Mouse (Mus musculus): Measurements from ENCODE around the gene 9130019O22Rik. TPM values are rescaled to one million over a fixed set of nuclear protein-coding genes. Genes with fewer than 3 reads are reported as not detected.
"Not testable (repeated sequence)": the region's sequence is repeated elsewhere in the genome, so short reads cannot be mapped to it uniquely, and the experiment has no call there.

The 9130019O22Rik gene
- total and polyA plus RNA-seq, 3 experiments, result 1.2 to 10.2 (median 5.0) TPM

DNA sequence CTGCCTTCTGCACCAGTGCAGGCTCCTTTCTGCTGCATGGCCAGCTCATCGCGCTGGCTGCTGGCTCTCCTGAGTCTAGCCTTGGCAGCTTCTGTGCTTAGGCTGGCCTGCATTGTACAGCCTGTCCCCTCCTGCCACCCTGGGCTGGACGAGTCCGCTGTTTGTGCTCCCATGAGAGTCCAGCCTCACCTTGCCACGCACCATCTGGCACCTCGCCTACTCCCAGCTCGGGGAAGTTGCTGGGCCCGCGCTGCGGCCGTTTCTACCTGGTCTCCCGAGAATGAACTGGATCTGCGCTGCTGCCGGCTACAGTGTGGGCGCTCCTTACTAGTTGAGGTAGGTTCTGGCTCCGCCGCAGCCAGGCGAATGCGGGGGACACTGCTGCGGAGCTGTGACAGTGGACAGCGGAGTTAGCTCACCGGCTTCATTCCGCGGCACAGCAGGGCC, 23.5 kb downstream of the 9130019O22Rik start:
- H3K4me3 ChIP-seq (ENCODE audit: low read depth, low read length), result no peak overlapping the region; the same call in 1 of the 2 replicates
- H3K9me3 ChIP-seq (replicated peaks), result no peaks in the 10 kb centered on the region
- peaks cover 19% of the 10 kb centered on the region for H3K4me1 ChIP-seq (ENCODE audit: insufficient read depth, low read depth, low read length)
- no peaks in the 10 kb centered on the region for H3K36me3 ChIP-seq (replicated peaks)
- ATAC-seq (ENCODE audit: extremely low read depth, insufficient number of reproducible peaks, low FRiP score, poor library complexity, severe bottlenecking) (no peak), DNase-seq (ENCODE audit: low spot score) (no peak)
- no peak for TF ChIP-seq POLR2AphosphoS5 (IDR thresholded peaks at IDR 0.05; ENCODE audit: insufficient replicate concordance, low read depth, low read length)
- no peak for TF ChIP-seq GATA1 (IDR thresholded peaks at IDR 0.05; ENCODE audit: borderline replicate concordance, low read length)
- no peak for TF ChIP-seq GATA2 (IDR thresholded peaks at IDR 0.05; ENCODE audit: borderline replicate concordance, low read depth, low read length)
- TF ChIP-seq CTCF (IDR thresholded peaks at IDR 0.05; ENCODE audit: low read depth, low read length), result no peak
- TF ChIP-seq TAL1 (conservative IDR thresholded peaks at IDR 0.05; ENCODE audit: low read depth, low read length), result no peak
- peaks cover 32% of the 10 kb centered on the region for H3K27me3 ChIP-seq (ENCODE audit: insufficient read depth, low read length)

DNA sequence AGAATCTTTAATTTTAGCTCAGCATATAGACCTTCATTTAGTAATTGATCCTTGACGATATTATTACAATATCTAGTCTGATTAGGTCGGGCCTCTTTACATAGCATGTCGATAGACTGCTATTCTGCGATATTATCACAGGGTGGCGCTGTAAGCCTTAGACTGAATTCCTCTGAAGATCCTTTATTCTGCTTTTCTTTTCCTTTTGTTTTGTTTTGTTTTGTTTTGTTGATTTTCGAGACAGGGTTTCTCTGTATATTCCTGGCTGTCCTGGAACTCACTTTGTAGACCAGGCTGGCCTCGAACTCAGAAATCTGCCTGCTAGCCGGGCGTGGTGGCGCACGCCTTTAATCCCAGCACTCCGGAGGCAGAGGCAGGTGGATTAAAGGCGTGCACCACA, 24.5 kb downstream of the 9130019O22Rik start:
- Histone ChIP-seq H3K27me3 (ENCODE audit: insufficient read depth, low read length) (peaks cover 34% of the 10 kb centered on the region), H3K4me1 (ENCODE audit: insufficient read depth, low read depth, low read length) (peaks cover 19% of the 10 kb centered on the region)
- H3K9me3 ChIP-seq (replicated peaks); H3K4me3 ChIP-seq (ENCODE audit: low read depth, low read length); ATAC-seq (ENCODE audit: extremely low read depth, insufficient number of reproducible peaks, low FRiP score, poor library complexity, severe bottlenecking); H3K36me3 ChIP-seq (replicated peaks): not testable (repeated sequence)
- TF ChIP-seq CTCF (IDR thresholded peaks at IDR 0.05; ENCODE audit: low read depth, low read length), result peak; percentile 53
- peak; percentile 60 for DNase-seq (ENCODE audit: low spot score)

DNA sequence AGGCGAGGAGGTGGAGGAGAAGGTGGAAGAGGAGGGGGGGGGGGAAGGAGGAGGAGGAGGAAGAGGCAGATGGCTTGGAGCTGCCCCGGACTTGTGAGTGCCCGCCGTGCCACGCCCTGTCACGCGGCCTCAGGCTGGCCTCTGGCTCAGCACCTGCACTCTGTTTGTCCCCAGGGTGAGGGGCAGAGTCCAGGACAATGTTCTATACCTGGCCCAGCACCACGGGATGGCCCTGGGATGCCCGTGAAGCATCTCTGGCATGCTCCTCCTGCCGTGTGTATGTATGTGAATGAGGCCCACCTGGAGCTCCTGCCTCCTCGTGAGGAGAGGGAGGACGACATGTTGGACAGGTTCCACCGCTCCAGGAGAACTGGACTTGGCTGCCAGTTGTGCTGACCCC, 25.5 kb downstream of the 9130019O22Rik start:
- Histone ChIP-seq H3K27me3 (ENCODE audit: insufficient read depth, low read length) (peaks cover 34% of the 10 kb centered on the region), H3K4me1 (ENCODE audit: insufficient read depth, low read depth, low read length) (peaks cover 19% of the 10 kb centered on the region), H3K36me3 (replicated peaks) (no peaks in the 10 kb centered on the region), H3K4me3 (ENCODE audit: low read depth, low read length) (no peak overlapping the region), H3K9me3 (replicated peaks) (no peaks in the 10 kb centered on the region)
- no peak for DNase-seq (ENCODE audit: low spot score)
- no peak for TF ChIP-seq POLR2AphosphoS5 (IDR thresholded peaks at IDR 0.05; ENCODE audit: insufficient replicate concordance, low read depth, low read length)
- no peak for TF ChIP-seq GATA2 (IDR thresholded peaks at IDR 0.05; ENCODE audit: borderline replicate concordance, low read depth, low read length)
- TF ChIP-seq GATA1 (IDR thresholded peaks at IDR 0.05; ENCODE audit: borderline replicate concordance, low read length), result no peak
- no peak for TF ChIP-seq CTCF (IDR thresholded peaks at IDR 0.05; ENCODE audit: low read depth, low read length)
- TF ChIP-seq TAL1 (conservative IDR thresholded peaks at IDR 0.05; ENCODE audit: low read depth, low read length), result no peak
- no peak for ATAC-seq (ENCODE audit: extremely low read depth, insufficient number of reproducible peaks, low FRiP score, poor library complexity, severe bottlenecking)

DNA sequence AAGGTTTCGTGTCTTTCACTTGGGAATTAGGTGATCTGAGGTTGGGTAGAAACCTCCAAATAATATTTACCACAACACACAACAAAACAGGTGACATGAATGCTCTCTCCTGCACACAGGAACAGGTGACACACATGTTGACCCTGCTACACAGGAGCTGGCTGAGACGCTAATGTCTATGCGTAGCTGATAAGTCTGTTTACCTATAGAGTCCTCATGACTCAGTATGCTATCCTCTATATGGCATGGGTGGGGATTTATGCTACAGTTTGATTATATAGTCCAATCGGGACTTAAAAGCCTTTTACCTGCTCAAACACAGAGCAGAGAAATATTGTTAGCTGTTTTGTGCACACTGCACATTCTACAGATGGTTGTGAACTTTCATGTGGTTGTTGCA, 26.7 kb downstream of the 9130019O22Rik start:
- H3K4me3 ChIP-seq (ENCODE audit: low read depth, low read length), result no peak overlapping the region
- DNase-seq (ENCODE audit: low spot score), result no peak
- TF ChIP-seq POLR2AphosphoS5 (IDR thresholded peaks at IDR 0.05; ENCODE audit: insufficient replicate concordance, low read depth, low read length) (no peak), GATA2 (IDR thresholded peaks at IDR 0.05; ENCODE audit: borderline replicate concordance, low read depth, low read length) (no peak), CTCF (IDR thresholded peaks at IDR 0.05; ENCODE audit: low read depth, low read length) (no peak), TAL1 (conservative IDR thresholded peaks at IDR 0.05; ENCODE audit: low read depth, low read length) (no peak), GATA1 (IDR thresholded peaks at IDR 0.05; ENCODE audit: borderline replicate concordance, low read length) (no peak)
- H3K9me3 ChIP-seq (replicated peaks), result no peaks in the 10 kb centered on the region
- peaks cover 14% of the 10 kb centered on the region for H3K4me1 ChIP-seq (ENCODE audit: insufficient read depth, low read depth, low read length)
- ATAC-seq (ENCODE audit: extremely low read depth, insufficient number of reproducible peaks, low FRiP score, poor library complexity, severe bottlenecking), result no peak
- peaks cover 31% of the 10 kb centered on the region for H3K27me3 ChIP-seq (ENCODE audit: insufficient read depth, low read length)
- no peaks in the 10 kb centered on the region for H3K36me3 ChIP-seq (replicated peaks)

DNA sequence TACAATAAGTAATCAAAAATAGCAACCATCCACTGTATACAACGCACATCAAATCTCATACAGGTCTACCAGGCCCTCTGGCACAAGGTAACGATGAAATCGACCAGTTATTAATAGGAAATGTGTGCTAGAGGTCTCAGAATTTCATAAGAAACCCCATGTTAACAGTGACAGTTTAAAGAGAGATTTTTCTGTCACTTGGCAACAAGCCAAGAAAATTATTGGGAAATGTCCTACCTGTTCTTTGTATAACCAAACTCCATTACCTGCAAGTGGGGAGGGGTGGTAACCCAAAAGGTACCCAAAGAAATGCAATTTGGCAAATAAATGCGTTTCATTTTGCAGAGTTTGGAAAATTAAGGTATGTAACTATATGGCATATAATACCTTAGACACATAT, 28.5 kb downstream of the 9130019O22Rik start:
- H3K4me1 ChIP-seq (ENCODE audit: insufficient read depth, low read depth, low read length), result peaks cover 10% of the 10 kb centered on the region
- H3K27me3 ChIP-seq (ENCODE audit: insufficient read depth, low read length), result peaks cover 28% of the 10 kb centered on the region
- H3K36me3 ChIP-seq (replicated peaks), result no peaks in the 10 kb centered on the region
- no peak overlapping the region for H3K4me3 ChIP-seq (ENCODE audit: low read depth, low read length)
- H3K9me3 ChIP-seq (replicated peaks), result 0 out of 2 replicates have a peak, but pooled peaks cover under 1% of the 10 kb centered on the region
- no peak for DNase-seq (ENCODE audit: low spot score)
- TF ChIP-seq CTCF (IDR thresholded peaks at IDR 0.05; ENCODE audit: low read depth, low read length) (no peak), TAL1 (conservative IDR thresholded peaks at IDR 0.05; ENCODE audit: low read depth, low read length) (no peak), GATA1 (IDR thresholded peaks at IDR 0.05; ENCODE audit: borderline replicate concordance, low read length) (no peak), GATA2 (IDR thresholded peaks at IDR 0.05; ENCODE audit: borderline replicate concordance, low read depth, low read length) (no peak), POLR2AphosphoS5 (IDR thresholded peaks at IDR 0.05; ENCODE audit: insufficient replicate concordance, low read depth, low read length) (no peak)
- no peak for ATAC-seq (ENCODE audit: extremely low read depth, insufficient number of reproducible peaks, low FRiP score, poor library complexity, severe bottlenecking)

DNA sequence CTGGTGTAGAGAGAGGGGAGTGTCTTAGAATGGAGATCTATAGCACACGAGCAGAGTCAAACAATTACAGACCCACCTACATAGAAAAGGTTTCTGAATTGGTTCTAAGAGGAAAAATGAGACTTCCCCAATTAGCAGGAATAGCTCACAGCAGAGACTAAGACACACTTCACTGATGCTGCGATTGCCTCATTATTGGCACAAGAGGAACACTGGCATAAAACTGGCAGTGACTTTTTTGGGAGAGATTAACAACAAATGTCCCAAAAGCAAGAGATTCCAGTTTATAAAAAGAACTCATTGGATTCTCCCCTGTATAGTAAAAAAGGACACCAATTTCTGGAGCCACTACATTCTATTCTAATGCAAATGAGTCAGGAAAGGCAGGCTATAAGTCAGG, 29.1 kb downstream of the 9130019O22Rik start:
- Histone ChIP-seq H3K9me3 (replicated peaks) (0 out of 2 replicates have a peak, but pooled peaks cover 2% of the 10 kb centered on the region), H3K4me3 (ENCODE audit: low read depth, low read length) (no peak overlapping the region), H3K27me3 (ENCODE audit: insufficient read depth, low read length) (peaks cover 25% of the 10 kb centered on the region), H3K36me3 (replicated peaks) (no peaks in the 10 kb centered on the region), H3K4me1 (ENCODE audit: insufficient read depth, low read depth, low read length) (peaks cover 8% of the 10 kb centered on the region)
- no peak for DNase-seq (ENCODE audit: low spot score)
- ATAC-seq (ENCODE audit: extremely low read depth, insufficient number of reproducible peaks, low FRiP score, poor library complexity, severe bottlenecking), result no peak
- TF ChIP-seq POLR2AphosphoS5 (IDR thresholded peaks at IDR 0.05; ENCODE audit: insufficient replicate concordance, low read depth, low read length) (no peak), CTCF (IDR thresholded peaks at IDR 0.05; ENCODE audit: low read depth, low read length) (no peak), GATA2 (IDR thresholded peaks at IDR 0.05; ENCODE audit: borderline replicate concordance, low read depth, low read length) (no peak), GATA1 (IDR thresholded peaks at IDR 0.05; ENCODE audit: borderline replicate concordance, low read length) (no peak)

DNA sequence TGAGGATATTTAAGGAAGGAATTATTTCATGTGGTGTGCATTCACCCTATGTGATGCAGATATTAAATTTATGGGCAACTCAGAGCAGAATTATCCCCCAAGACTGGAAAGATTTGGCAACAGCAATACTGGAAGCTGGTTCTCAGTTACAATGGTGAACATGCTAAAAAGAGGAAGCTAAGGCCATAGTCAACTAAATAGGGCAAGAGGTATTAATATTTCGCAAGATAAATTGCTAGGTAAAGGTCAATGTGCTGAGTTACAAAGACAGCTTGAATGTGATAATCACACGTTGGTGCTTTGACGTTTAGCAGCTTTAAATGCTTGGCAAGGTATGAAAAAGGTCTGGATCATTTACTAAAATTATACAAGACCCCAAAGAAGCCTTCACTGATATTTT, 31.2 kb downstream of the 9130019O22Rik start:
- no peak for ATAC-seq (ENCODE audit: extremely low read depth, insufficient number of reproducible peaks, low FRiP score, poor library complexity, severe bottlenecking)

More for the DNA sequence above, 31.2 kb downstream of the 9130019O22Rik start:
- Histone ChIP-seq H3K4me3 (ENCODE audit: low read depth, low read length) (no peak overlapping the region), H3K36me3 (replicated peaks) (no peaks in the 10 kb centered on the region), H3K4me1 (ENCODE audit: insufficient read depth, low read depth, low read length) (peaks cover 8% of the 10 kb centered on the region), H3K9me3 (replicated peaks) (0 out of 2 replicates have a peak, but pooled peaks cover 2% of the 10 kb centered on the region), H3K27me3 (ENCODE audit: insufficient read depth, low read length) (peaks cover 27% of the 10 kb centered on the region)
- no peak for DNase-seq (ENCODE audit: low spot score)
- TF ChIP-seq GATA2 (IDR thresholded peaks at IDR 0.05; ENCODE audit: borderline replicate concordance, low read depth, low read length), result no peak
- no peak for TF ChIP-seq CTCF (IDR thresholded peaks at IDR 0.05; ENCODE audit: low read depth, low read length)
- TF ChIP-seq GATA1 (IDR thresholded peaks at IDR 0.05; ENCODE audit: borderline replicate concordance, low read length), result no peak
- TF ChIP-seq TAL1 (conservative IDR thresholded peaks at IDR 0.05; ENCODE audit: low read depth, low read length), result no peak
- TF ChIP-seq POLR2AphosphoS5 (IDR thresholded peaks at IDR 0.05; ENCODE audit: insufficient replicate concordance, low read depth, low read length), result no peak

All from G1E (cell line).